Mouse (Mus musculus): ENCODE measurements at regions not wholly inside any gene's neighbourhood (a gene's known extent, or its start where the extent isn't known, plus 50 kb on each side); places are given as distances from the start of the nearest gene placed in this dataset.

DNA sequence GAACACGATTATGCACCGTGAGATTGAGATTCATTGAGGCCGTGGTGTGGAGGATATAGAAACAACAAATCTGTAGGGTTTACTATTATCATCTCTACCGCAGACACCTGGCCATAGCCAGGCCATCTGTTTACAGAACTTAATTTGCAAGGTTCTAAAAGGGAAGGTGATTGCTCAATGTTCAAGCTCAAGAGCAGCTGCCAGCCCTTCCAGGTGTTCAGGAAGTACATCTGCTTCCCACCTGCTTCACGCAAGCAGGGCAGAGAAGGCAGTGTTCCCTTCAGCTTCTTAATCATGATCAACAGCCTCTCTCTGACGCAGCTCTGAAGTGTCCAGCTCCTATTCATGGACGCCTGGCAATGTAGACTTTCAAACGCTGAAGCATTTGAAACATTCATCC is 202.4 kb upstream of the Prdm1 start:
- no peak for DNase-seq (ENCODE audit: low spot score)

DNA sequence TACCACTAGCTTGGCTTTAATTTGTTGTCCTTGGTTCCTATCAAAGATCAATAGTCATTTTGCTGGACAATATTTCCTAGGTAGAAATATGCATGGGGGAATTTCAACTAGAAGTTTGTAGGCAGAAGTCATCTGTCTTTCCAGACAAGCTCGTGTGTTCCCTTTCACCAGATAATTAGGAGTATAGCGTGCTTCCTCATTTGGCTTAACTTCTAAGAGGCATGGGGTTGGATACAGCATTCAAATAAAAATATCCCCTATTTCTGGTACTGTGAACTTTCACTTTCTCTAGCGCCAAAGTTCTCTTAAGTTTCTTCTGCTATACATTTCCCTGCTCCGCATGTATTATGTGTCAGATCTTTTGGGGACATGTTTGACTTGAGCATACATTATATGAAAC is 200.7 kb upstream of the Prdm1 start:
- DNase-seq (ENCODE audit: low spot score) = no peak

DNA sequence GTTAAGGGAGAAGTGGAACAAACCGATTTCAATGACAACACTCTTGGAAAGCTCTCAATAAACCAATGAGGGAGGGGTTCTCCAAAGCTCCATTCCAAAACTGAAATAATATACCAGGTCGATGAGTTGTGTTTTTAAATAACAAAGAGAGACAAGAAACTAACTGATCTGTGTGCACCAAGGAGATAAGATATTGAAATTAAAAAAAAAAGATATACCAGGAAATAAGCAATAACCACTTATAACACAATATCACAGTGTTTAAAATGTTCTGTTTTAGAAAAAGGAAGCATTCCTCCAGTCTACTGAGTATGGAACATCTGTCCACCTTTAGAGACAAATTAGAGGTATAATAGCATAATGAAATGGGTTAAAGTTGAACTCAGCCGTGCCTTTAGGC is 196.3 kb upstream of the Prdm1 start:
- DNase-seq (ENCODE audit: low spot score) = no peak

DNA sequence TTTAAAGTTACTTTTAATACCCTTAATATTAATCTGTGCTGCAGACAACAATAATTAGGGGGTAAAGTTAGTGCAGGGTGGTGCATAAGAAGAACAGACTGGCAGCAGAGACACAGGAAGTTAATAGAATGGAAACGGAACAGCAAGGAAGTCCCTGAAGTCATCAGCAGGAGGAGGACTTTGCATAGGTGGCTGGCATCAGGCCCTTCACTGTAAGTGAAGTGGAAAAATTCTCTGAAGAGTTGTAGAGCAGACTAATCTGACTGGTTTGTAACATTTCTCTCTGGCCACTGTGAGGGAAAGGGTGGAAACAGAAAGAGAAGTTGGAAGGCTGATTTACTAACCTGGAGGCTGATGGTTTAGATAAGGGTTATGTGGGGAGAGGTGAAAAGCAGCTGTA is 195.5 kb upstream of the Prdm1 start:
- no peak for DNase-seq (ENCODE audit: low spot score)

DNA sequence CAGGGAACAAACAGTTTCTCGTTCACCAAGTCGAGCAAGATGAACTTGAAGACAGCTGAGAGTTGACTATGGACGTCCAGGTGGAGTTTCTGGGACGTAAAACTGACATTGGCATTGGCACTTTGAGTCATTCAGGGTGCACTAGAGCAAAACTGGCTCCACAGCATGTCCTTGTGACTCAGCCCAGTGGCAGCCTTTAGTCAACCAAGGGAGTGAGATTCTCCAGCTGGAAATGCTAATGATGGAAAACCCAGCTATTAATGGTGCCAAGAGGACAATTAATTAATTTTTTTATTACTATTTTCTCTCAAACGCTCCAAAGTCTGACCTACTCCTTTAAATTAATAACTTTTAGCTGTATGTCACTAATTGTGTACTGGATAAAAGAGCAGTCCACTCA is 195.0 kb upstream of the Prdm1 start:
- DNase-seq (ENCODE audit: low spot score) = no peak

DNA sequence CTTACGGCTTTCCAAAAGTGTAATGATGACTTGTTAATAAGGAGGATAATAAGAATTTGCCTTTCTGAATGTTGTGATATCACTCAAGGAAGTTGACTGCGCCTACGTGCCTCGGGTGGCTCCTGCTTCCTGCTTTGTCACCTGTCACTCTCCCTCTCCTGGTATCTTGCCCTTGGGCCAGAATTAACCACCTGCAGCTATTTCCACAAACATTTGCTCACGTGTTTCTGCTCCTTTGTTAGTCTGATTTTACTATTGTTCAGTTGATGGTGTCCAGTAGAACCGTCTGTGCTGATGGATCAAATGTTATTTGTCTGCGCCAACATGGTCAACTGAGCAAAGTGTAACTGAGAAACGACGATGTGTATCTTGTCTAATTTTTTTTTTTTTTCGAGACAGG is 193.4 kb upstream of the Prdm1 start:
- no peak for DNase-seq (ENCODE audit: low spot score)

DNA sequence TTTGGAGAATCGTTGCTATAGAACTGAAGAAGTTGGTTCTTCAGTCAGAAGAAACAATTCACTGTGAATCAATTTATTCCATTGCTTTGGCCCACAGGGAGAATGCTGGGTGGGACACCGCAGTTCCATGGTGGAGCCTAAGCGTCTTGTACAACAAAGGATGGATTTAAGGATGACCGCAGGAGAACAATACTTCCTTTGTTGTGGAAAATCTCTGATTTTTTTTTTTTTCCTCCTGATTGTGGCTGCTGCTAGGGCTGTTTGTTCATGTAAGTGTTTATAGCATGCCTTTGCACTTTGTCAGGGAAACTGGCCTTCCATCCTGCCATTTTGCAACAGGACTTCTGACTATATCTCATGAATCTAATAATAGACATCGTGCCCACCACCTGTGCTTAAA is 188.3 kb upstream of the Prdm1 start:
- peak; percentile 17 for DNase-seq (ENCODE audit: low spot score)

DNA sequence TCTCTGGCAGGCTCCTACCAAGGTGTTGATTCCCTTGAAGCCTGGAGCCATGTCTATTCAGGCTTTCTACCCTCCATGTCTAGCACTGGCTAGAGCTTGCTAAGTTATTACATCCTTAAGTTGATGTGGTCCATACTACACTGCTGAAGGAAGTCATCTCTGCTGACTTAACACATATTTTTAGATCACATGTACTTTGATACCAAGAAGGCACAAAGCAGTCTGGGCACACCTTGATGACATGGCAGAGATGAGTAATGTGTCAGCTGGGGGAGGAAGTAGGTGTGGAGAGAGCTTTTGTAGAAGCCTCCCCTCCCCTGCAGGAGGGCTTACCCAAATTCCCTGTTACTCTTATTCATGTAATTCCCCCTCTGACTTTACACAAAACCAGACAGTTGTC is 187.6 kb upstream of the Prdm1 start:
- DNase-seq (ENCODE audit: low spot score) = no peak

DNA sequence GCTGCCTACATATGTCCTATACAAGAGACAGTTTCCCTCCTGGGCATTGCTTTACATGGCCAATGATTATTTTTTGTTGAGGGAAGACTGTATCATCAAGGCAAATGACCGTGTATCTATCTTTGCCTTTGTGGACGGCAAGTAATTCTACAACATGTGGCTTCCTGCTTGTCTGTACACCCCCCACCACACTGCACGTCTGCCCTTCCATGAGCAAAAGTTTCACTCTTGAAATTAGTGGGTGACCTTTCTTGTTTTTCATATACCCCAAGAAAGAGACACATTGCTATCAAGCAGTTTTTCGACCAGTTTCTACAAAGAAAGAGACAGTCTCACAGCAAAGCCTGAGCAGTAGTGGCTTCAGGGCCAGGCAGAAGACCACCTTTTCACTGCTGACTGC is 180.5 kb upstream of the Prdm1 start:
- DNase-seq (ENCODE audit: low spot score) = no peak

DNA sequence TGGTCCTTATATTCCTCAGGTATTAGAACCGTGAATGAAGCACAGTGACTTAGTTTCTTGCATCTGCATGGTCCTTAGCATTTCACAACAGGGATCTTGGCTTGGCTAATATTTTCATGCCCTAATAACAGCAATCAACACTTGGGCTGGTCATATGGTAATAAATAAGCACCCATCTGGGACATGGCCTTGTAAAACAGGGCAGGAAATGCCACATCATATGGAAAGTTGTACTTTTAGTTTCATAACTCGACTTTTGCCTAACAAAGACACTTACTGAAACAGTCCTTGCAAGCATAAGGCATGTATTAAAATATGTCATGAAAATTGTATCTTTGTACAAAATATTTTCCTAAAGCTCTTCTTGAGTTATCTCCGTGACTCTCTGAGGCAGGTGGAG is 175.8 kb upstream of the Prdm1 start:
- DNase-seq (ENCODE audit: low spot score) = no peak

DNA sequence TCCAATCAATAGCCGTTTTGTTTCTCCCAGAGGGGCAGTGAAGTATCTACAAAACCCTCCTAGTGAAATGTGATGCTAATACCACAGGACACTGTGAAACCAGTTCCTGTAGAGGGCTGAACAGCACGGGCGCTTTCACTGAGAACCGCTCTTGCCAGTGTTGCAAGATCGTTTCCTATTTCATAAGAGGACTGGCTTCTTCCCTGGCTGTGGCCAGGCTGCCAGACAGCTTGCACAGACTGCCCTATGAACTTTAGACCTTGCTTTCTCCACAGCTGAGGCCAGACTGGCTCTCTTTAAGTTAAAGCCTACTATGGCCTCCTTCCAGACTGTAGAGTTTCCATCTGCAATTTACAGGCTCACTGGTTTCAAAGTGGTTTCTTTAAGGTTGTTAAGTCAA is 173.8 kb upstream of the Prdm1 start:
- DNase-seq (ENCODE audit: low spot score) = no peak

DNA sequence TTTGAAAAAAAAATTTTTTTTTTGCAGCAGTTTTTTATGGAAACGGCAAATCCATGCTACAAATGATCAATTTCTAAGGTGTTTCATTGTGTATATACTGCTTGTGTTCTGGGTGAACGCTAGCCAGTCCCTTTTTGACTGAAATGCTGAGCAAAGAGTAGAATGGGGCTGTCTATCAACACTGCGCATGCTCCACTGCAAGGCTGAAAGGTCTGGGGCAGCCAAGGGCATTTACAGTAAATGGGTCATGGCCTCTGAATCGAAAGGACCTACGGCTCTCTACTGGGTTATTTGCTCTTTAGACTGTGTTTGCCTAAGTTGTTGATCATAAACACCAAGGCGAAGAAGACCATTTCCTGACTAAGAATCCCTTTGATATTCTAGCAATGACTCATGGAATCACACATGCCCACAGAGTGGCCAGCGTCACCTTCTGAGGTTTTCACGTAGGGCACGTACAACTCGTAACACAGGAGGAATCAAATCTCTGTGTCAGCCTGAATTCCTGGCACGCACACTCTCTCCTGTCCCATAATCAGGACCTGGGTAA is 171.8 kb upstream of the Prdm1 start:
- DNase-seq (ENCODE audit: low spot score) = no peak

DNA sequence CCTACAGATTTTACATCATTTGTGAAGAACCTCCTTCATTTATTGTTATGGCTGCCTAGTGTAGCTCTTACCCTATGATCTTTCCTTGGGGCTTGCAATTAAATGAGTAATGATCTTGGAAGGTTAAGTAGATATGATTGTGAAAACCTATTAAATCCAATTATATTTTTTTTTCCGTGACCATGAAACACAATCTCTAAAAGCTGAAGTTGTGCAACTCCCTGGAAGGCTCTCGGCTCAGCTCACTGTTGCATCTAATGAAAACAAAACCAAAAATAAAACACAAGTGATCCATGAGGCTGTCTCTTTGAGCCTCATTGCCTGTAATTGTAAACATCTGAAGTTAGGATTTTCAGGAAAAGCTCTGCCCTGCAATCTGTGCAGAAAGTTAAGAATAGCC is 169.7 kb upstream of the Prdm1 start:
- DNase-seq (ENCODE audit: low spot score) = no peak

DNA sequence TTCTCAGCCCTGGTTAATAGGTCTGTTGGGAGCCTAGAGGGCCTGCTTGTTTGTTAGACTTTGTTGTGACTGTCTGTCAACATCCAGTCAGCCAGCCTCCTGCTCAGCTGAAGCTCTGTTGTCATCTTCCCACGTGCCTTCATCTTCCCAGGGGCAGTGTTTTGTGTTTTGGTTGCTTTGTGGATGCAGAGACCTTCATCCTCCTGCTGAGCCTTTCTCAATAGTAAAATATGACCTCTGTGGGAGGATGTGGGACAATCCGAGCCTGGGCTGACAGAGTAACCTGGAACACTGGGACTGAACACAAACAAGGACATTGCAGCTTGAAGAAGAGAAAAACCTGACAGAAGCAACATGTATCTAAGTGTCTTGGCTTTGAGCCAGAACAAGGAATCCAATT is 168.7 kb upstream of the Prdm1 start:
- no peak for DNase-seq (ENCODE audit: low spot score)

DNA sequence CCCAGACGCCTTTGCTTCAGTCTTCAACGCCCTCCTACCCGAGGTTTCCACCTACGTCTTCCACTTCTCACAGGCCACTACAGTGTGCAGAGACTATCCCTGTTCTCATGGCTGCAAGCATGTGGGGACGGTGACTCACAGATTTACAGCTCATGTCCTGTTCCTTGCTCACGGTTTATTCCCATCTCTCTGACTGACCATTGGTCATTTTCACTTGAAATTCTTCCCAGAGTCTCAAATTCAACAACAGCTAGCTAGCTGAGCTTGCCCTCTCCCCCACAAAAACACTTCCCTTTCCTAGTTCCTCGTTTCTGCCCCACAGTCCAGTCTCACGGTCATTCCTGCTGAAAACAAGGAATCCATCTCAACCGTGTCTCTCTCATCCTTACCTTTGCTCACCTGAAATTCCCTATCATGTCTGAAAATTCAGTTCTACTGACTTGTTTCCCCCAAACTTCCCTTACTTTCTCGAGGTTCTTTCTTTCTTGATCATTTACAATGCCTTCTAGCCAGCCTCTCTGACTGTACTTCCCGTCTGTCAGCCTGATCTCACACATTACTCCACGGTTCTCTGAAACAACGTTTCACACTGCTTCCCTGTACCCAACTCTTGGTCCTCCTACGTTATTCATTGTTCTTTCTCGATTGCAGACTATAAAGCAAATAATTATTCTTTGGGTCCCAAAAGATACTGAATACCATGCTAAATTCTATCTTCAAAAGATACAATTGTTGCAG is 163.5 kb upstream of the Prdm1 start:
- no peak for DNase-seq (ENCODE audit: low spot score)

DNA sequence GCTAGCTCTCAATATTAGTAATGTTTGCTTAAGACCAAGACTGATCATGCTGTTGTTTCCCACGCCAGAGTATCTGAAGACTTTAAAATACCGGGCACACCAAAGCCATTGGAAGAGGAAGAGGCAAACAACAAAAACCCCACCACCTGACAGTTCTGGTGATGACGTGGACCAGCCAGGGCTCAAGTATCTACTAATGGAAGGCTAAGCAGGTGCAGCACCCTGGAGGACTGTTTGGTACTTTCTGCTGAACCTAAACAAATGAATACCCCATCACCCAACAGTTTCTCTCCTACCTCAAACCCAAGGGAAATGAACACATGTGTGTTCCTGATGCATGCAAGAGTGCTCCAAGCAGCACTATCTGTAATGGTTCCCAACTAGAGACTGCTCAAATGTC is 160.3 kb upstream of the Prdm1 start:
- no peak for DNase-seq (ENCODE audit: low spot score)

DNA sequence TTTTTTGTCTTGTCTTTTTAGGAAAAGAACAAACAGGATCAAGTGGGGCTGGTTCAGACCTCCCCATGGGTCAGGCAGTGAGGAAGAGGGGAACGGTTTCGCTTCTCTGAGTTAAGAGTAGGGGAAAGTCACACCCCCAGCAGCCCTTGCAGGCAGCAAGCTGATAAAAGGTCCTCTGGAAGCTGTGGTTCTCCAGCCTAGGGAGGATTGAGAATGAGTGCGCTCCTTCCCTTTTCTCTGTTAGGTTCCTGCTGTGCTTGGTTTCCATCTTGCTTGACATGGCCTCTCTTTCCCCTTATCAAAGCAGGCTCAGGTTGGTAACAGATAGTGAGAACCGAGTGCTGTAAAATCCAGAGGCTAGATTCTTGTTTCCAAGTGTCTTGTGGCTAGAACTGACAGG is 157.8 kb upstream of the Prdm1 start:
- no peak for DNase-seq (ENCODE audit: low spot score)

DNA sequence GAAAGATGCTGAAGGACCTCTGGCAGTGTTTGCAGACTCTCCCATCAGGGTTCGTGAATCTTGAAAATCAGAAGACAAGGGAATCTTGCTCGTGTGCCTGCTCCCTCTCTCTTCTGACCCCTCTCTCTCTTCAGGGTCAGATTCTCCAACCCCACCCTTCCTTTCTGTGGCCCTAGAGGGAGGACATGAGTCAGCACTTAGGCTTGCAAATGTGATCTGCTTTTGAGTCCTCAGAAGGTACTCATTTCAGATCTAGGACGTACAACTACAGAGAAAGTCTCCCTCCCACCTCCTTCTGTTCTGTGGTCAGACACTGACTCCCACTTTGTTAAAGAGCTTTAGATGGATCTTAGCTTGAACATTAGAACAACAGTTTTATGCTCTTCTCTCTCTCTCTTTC is 156.9 kb upstream of the Prdm1 start:
- DNase-seq (ENCODE audit: low spot score) = no peak

DNA sequence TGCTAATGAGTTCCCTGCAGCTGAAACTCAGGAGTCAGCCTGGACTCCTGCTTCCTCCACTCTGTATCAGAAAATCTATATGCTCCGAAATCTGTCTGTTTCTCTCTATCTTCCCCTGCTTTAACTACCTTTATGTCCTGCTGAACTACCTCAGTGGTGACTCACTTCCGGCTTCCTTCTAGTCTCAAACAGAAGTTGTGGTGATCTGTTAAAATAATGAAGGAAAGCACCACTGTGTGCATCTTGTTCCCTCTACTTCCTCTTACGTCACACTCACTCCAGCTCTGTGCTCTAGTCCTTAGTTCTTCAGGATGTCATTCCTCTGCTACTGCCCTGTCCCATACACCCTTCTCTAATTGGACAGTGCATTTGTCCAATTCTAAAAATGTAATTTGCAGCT is 148.2 kb upstream of the Prdm1 start:
- DNase-seq (ENCODE audit: low spot score) = no peak

DNA sequence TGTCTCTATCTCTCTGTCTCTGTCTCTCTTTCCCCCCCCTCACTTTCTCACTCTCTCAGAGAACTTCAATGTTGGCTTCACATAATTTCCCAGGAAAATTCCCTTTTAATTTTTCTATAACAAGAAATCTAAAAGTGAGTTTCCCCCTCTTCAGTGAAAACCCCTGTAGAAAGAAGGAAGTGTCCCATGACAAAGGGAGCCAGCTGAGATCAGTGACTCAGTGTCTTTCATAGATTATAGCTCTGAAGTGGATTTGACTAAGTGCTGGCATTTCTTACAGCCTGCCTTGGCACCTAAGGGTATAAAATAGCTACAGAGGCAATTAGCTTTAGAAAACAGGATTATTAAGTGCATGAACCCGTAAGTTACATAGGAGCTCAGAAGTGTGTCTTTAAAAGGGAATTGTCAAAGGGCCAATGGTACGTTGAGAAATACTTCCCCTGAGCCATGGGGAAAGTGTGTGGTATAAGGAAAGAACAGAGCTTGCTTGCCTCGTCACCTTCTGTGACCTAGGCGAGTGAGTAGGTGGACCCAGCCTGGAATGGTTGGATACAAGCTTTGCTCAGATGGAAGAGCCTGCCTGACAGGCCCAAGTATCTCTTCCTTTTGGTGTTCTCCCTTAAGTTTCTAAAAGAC is 137.3 kb upstream of the Prdm1 start:
- no peak for DNase-seq (ENCODE audit: low spot score)

DNA sequence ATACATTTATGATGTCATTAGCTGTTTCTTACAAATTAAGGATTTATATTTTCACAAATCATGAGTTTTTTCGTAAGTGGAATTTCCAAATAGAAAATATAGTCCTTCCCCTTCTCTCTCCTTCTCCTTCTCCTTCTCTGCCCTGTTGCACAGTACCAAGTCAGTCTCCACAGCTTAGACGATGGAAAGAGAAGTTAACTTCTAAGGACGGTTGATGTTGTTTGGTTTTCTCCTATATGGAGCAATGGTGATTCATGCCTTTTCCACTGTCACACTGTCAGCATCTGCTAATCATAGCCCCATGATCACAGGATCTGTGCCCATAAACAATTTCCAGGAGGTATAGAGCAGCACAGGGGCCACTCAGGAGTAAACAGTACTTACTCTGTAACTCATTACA is 131.2 kb upstream of the Prdm1 start:
- DNase-seq (ENCODE audit: low spot score) = no peak

DNA sequence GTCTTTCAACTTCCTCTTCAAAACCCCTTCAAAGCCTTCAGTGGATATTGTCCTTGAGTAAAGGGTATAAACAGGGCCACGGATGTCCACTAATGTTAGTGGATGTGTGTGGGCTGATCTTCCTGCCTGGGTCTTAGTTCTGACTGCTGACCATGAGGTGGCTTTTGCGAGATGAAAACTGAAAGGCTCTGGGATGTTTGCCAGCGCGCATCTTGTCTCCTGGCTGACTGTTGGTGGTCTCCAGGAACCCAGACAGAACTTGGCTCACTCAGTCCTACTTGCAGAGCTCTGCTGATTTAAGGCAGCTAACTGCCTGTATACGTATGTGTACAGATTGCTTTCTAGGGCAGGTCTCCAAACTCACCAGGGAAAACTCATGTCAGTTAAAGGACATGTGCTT is 125.5 kb upstream of the Prdm1 start:
- no peak for DNase-seq (ENCODE audit: low spot score)

DNA sequence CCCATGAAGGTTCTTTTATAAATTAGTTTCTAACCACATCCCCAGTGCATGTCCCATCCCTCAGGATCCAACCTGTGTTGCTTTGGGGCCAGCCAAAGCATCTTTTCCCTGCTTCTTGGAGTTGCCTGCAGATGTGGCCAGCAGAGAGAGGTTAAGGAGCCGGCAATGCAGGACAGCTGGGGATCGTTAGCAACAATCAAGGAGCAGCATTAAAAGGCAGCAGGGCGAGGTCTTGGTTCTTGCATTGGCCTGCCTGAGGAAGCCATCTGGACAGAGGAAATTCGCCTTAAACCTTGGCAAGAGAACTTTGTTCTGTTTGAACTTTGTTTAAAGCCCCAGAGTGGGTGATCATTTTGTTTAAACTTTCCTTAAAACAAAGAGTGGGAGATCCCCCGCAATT is 118.7 kb upstream of the Prdm1 start:
- DNase-seq (ENCODE audit: low spot score) = peak; percentile 48

DNA sequence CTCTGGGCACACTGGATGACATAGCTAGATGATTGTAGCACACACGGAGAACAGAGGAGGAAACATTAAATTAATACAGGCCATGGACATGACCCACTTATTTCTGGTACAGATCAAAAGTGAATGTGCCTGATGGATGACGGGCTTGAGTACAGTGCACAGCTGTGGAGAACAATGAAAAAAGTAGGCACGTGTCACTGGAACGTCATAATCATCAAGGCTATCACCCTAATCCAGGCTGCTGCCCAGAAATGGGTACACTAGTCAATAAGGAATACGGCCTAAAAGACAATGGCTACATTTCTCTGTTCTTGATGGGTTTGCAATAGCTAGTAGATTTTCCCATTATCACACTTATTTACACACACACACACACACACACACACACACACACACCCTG is 118.3 kb upstream of the Prdm1 start:
- DNase-seq (ENCODE audit: low spot score) = no peak

Data from embryo, embryonic 10.5 days (tissue).